Mouse (Mus musculus): ENCODE measurements around the gene Lsm10. TPM values are rescaled to one million over a fixed set of nuclear protein-coding genes. Genes with fewer than 3 reads are reported as not detected.
A peak's percentile ranks its signal among the peaks of the same experiment; 100 is the strongest.
"Not testable (repeated sequence)": the region's sequence is repeated elsewhere in the genome, so short reads cannot be mapped to it uniquely, and the experiment has no call there.

Gene Lsm10
- polyA plus RNA-seq, 1 experiment from 2014 or later, result 48.0 TPM

DNA sequence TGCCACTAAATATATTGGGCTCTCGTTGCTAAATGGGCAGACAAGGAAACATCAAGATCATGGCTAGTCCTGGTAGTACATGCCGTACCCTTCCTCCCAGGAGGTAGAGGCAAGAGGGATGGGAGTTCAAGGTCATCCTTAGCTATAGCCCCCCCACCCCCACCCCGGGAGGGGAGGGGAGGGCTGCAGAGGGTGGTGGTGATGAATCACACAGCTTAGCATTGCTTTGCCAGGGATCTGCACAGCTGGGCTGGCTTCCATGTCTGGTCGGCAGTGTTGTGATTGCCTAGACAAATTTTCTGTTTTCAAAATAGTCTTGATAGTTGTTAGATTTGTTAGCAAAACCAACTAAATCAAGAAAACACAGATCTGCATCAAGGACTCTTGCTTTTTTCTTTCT lies 17.2 kb upstream of the Lsm10 start:
- no peak overlapping the region for H3K27ac ChIP-seq
- no peaks in the 10 kb centered on the region for H3K9me3 ChIP-seq (replicated peaks)
- H3K27me3 ChIP-seq (ENCODE audit: low read depth, poor library complexity, severe bottlenecking), result no peaks in the 10 kb centered on the region
- no peaks in the 10 kb centered on the region; the same call in 1 of the 2 replicates for H3K4me1 ChIP-seq
- no peak for DNase-seq (ENCODE audit: low spot score)
- peaks cover 6% of the 10 kb centered on the region; the same call in 1 of the 2 replicates for H3K36me3 ChIP-seq
- 85% methylated on average over 4 of the region's 4 CpGs for WGBS
- no peak overlapping the region for H3K4me3 ChIP-seq

DNA sequence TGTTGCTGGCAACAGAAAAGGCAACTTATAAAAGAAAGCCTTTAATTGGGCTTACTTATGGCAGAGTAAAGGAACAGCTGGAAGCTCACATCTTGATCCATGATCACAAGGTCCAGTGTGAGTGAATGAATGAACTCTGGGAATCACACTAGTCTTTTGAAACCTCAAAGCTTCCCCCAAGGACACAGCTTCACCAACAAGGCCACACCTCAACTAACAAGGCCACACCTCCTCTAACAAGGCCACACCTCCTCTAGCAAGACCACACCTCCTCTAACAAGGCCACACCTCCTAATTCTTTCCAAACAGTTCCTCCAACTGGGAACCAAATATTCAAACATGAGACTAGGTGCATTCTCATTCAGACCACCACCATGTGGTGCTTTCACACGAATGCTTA lies 14.8 kb upstream of the Lsm10 start:
- Histone ChIP-seq H3K9me3 (replicated peaks) (no peaks in the 10 kb centered on the region), H3K27me3 (ENCODE audit: low read depth, poor library complexity, severe bottlenecking) (no peaks in the 10 kb centered on the region), H3K36me3 (peaks cover 6% of the 10 kb centered on the region; the same call in 1 of the 2 replicates), H3K4me3 (no peak overlapping the region), H3K4me1 (peaks cover 5% of the 10 kb centered on the region), H3K27ac (no peak overlapping the region)
- no peak for DNase-seq (ENCODE audit: low spot score)
- 86% methylated on average over 1 of the region's 1 CpGs for WGBS

DNA sequence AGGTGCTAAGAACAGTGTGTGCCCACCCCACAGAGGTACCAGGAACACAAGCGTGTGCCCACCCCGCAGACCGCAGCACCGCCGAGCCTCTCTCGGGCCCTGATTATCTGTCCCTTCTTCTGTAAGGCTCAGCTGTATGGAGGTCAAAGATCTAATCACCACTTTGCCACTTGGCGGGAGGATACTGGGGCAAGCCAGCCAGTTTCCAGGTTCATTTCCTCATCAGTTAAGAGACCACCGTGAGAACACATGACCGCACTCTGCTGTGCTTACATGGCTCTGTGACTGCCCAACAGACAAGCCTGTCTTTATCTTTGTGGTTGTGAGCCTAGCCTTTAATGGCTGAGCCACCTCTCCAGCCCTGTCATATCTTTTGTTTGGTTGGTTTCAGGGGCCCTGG lies 13.4 kb upstream of the Lsm10 start:
- Histone ChIP-seq H3K9me3 (replicated peaks) (no peaks in the 10 kb centered on the region), H3K27ac (no peak overlapping the region), H3K36me3 (peaks cover 6% of the 10 kb centered on the region; the same call in 1 of the 2 replicates), H3K4me3 (no peak overlapping the region), H3K4me1 (peaks cover 5% of the 10 kb centered on the region), H3K27me3 (ENCODE audit: low read depth, poor library complexity, severe bottlenecking) (no peaks in the 10 kb centered on the region)
- no peak for DNase-seq (ENCODE audit: low spot score)
- 93% methylated on average over 9 of the region's 9 CpGs for WGBS

DNA sequence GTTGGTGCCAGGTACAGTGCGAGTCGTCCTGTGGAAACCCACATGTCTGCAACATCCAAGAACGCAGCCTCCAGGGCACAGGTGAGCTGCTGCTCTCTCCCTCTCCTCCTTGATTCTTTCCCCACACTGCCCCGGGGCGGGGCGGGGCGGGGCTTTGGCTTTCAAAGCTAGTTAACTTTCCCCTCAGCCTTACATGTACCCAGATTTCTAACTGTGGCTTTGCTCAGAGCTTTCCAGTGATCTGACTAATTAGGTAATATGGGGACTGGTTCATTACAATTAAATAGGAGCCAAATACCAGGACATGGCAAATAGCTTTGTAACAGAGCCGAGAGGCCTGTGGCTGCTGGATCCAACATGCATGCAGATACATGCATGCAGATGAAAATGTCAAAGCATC lies 12.0 kb upstream of the Lsm10 start:
- Histone ChIP-seq H3K36me3 (peaks cover 6% of the 10 kb centered on the region; the same call in 1 of the 2 replicates), H3K27me3 (ENCODE audit: low read depth, poor library complexity, severe bottlenecking) (no peaks in the 10 kb centered on the region), H3K4me3 (no peak overlapping the region)

DNA sequence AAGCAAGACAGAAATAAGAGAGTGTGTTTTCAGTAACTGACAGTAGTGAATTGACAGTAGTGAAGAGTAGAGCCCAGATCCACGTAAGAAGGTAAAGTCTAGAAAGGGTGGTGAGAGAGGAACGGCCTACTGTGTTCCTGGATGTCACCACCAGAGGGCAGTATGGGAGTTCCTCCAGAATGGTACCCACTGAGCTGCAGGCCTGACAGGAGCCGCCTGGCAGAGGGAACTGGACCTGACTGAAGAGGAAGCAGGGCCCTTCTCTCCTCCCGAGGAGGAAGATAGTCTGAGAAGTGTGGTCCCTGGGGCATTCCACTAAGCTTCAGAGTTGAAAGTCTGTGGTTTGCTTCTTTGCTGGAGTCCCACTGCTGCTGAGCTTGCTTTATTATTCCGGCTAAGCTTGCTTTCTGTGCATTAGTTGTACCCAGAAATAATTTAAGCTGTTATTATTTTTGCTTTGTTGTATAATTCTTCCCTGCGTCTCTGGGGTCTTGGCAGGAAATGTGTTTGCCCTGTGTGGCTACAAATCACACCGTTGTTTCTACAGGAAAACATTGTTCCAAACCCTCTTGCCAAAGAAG lies 10.3 kb upstream of the Lsm10 start:
- H3K9me3 ChIP-seq (replicated peaks), result no peaks in the 10 kb centered on the region
- WGBS, result 35% methylated on average over 7 of the region's 7 CpGs
- H3K4me1 ChIP-seq, result peaks cover 14% of the 10 kb centered on the region
- H3K27me3 ChIP-seq (ENCODE audit: low read depth, poor library complexity, severe bottlenecking), result no peaks in the 10 kb centered on the region
- peaks cover 6% of the 10 kb centered on the region; the same call in 1 of the 2 replicates for H3K36me3 ChIP-seq
- H3K4me3 ChIP-seq, result no peak overlapping the region
- H3K27ac ChIP-seq, result no peak overlapping the region
- peak; percentile 88 for DNase-seq (ENCODE audit: low spot score)

More for the DNA sequence above, 12.0 kb upstream of the Lsm10 start:
- Histone ChIP-seq H3K9me3 (replicated peaks) (no peaks in the 10 kb centered on the region), H3K27ac (no peak overlapping the region), H3K4me1 (peaks cover 5% of the 10 kb centered on the region)
- DNase-seq (ENCODE audit: low spot score), result no peak
- WGBS, result 66% methylated on average over 8 of the region's 8 CpGs

DNA sequence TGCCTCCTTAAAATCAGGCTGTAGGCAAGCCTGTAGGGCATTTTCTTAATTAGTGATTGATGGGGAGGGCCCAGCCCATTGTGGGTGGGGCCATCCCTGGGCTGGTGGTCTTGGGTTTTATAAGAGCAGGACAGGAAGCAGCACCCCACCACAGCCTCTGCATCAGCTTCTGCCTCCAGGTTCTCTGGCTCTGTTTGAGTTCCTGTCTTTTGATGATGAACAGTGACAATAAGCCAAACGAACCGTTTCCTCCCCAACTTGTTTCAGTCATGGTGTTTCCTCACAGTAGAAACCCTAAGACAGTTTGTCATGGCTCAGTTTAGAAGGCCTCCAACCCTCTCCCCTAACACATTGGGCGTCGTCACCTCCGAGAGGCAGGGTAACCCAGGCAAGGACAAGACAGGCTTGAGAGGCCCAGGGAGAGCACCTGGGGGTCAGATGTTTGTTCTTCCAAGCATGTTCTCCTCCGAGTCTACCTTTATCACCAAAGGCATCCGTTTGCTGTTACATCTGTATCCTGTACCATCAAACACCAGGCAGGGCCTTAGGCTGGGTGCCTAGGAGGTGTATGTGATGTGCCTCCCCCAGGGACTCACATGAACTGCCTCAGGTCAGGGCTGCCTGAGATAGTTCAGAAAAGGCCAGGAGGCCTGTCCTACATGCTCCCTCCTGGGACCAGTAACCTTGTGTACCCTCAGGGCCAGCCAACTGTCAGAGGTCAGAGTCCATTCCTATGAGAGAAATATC lies 6.1 kb upstream of the Lsm10 start:
- Histone ChIP-seq H3K4me1 (peaks cover 14% of the 10 kb centered on the region), H3K9me3 (replicated peaks) (no peaks in the 10 kb centered on the region), H3K36me3 (no peaks in the 10 kb centered on the region; the same call in 1 of the 2 replicates), H3K27me3 (ENCODE audit: low read depth, poor library complexity, severe bottlenecking) (no peaks in the 10 kb centered on the region), H3K4me3 (no peak overlapping the region), H3K27ac (peak overlapping the region; percentile 26; the same call in 1 of the 2 replicates)
- DNase-seq (ENCODE audit: low spot score), result no peak
- 71% methylated on average over 7 of the region's 7 CpGs for WGBS

DNA sequence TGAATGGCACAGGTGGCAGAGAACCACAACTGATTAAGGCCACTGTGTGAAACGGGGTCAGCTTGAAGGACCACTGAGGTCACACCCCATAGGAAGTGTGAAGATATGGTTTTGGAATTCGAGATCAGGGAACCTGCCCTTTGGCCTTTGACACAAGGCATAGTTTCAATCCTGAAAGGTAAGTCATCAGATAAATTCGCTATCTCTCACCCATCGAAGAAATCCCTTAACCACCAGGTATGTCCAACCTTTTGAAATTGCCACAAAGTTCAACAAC lies 5.6 kb upstream of the Lsm10 start:
- H3K4me3 ChIP-seq, result no peak overlapping the region
- 83% methylated on average over 4 of the region's 4 CpGs for WGBS
- no peak for DNase-seq (ENCODE audit: low spot score)
- H3K9me3 ChIP-seq (replicated peaks), result no peaks in the 10 kb centered on the region
- peak overlapping the region; percentile 26; the same call in 1 of the 2 replicates for H3K27ac ChIP-seq
- no peaks in the 10 kb centered on the region; the same call in 1 of the 2 replicates for H3K36me3 ChIP-seq
- peaks cover 14% of the 10 kb centered on the region for H3K4me1 ChIP-seq
- H3K27me3 ChIP-seq (ENCODE audit: low read depth, poor library complexity, severe bottlenecking), result no peaks in the 10 kb centered on the region

DNA sequence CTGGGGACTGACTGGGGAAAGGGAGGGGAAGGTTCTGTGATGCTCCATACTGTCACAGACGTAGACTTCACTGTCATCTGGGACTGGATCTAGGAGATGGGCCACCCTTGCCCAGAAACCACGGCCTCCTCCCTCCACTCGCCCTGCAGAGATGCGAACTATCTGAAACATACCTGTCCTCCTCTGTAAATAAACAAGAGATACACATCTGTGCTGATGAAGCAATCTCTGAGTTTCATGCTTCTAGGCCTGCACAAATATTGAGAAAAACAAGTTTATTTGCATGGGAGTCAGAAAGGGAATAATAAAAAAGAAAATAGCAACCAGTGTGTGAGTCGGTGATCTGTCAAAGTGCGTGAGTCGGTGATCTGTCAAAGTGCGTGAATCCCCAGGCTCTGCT lies 4.5 kb upstream of the Lsm10 start:
- 83% methylated on average over 8 of the region's 8 CpGs for WGBS
- DNase-seq (ENCODE audit: low spot score), result no peak
- H3K4me1 ChIP-seq, result peaks cover 11% of the 10 kb centered on the region
- H3K27me3 ChIP-seq (ENCODE audit: low read depth, poor library complexity, severe bottlenecking), result no peaks in the 10 kb centered on the region
- H3K27ac ChIP-seq, result no peak overlapping the region
- no peaks in the 10 kb centered on the region; the same call in 1 of the 2 replicates for H3K36me3 ChIP-seq
- H3K9me3 ChIP-seq (replicated peaks), result no peaks in the 10 kb centered on the region
- no peak overlapping the region for H3K4me3 ChIP-seq

DNA sequence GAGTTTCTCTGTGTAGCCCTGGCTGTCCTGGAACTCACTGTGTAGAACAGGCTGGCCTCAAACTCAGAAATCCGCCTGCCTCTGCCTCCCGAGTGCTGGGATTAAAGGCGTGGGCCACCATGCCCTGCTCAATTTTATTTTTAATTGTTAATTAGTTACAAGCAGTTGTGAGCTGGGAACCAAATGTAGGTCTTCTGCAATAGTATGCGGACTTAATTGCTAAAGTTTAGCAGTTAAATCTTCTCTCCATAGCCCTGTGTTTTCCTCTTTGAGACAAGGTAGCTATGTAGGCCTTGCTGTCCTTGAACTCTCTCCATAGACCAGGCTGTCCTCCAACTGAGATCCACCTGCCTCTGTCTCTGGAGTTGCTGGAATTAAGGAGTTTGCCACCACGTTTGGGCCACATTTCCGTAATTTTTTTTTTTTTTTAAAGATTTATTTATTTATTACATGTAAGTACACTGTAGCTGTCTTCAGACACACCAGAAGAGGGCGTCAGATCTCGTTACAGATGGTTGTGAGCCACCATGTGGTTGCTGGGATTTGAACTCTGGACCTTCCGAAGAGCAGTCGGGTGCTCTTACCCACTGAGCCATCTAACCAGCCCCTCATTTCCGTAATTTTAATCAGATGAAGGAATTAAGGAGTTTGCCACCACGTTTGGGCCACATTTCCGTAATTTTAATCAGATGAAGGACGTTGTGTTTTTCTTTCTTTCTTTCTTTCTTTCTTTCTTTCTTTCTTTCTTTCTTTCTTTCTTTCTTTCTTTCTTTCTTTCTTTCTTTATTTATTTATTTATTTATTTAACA lies 597 bp upstream of the Lsm10 start:
- peaks cover 14% of the 10 kb centered on the region for H3K4me1 ChIP-seq
- H3K27me3 ChIP-seq (ENCODE audit: low read depth, poor library complexity, severe bottlenecking); H3K9me3 ChIP-seq (replicated peaks); DNase-seq (ENCODE audit: low spot score): not testable (repeated sequence)
- peak overlapping the region; percentile 64 for H3K4me3 ChIP-seq
- H3K36me3 ChIP-seq, result peaks cover 23% of the 10 kb centered on the region
- peak overlapping the region; percentile 87; the same call in 1 of the 2 replicates for H3K27ac ChIP-seq
- WGBS, result 59% methylated on average over 14 of the region's 14 CpGs

DNA sequence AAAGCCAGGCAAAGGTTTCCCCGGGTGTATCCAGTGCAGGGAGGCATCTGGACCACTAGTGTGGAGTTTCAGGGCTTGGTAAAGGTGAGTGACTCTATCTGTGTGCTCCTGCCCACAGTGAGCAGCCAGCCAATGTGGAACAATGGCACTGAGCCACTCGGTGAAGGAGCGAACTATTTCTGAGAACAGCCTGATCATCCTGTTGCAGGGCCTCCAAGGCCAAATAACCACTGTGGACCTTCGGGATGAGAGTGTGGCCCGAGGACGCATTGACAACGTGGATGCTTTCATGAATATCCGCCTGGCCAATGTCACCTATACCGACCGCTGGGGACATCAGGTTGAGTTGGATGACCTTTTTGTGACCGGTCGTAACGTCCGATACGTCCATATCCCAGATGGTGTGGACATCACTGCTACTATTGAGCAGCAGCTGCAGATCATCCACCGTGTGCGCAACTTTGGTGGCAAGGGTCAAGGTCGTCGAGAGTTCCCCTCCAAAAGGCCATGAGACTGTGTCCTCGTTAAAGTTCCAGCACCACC lies 1.4 kb downstream of the Lsm10 start:
- Histone ChIP-seq H3K4me1 (peaks cover 20% of the 10 kb centered on the region), H3K9me3 (replicated peaks) (no peaks in the 10 kb centered on the region), H3K4me3 (peak overlapping the region; percentile 64; the same call in 1 of the 2 replicates), H3K36me3 (peaks cover 23% of the 10 kb centered on the region), H3K27ac (no peak overlapping the region), H3K27me3 (ENCODE audit: low read depth, poor library complexity, severe bottlenecking) (no peaks in the 10 kb centered on the region)
- WGBS, result 94% methylated on average over 20 of the region's 20 CpGs
- DNase-seq (ENCODE audit: low spot score), result no peak

DNA sequence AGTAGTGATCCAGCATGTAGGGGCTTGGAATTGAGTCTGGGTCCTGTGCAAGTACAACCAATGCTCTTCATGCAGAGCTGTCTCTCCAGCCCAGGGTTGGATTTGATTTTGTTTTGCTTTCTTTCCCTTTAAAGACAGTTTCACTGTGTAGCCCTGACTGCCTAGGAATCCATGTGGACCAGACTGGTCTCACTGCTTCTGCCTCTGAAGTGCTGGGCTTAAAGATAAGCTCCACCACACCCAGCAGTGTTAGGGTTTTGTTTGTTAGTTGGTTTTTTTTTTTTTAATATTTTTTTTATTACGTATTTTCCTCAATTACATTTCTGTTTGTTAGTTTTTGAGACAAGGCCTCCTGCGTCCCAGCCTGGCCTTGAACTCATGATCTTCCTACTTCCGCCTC lies 2.9 kb downstream of the Lsm10 start:
- no peaks in the 10 kb centered on the region for H3K9me3 ChIP-seq (replicated peaks)
- DNase-seq (ENCODE audit: low spot score), result no peak
- peaks cover 33% of the 10 kb centered on the region for H3K4me1 ChIP-seq
- peaks cover 23% of the 10 kb centered on the region for H3K36me3 ChIP-seq
- 92% methylated on average over 3 of the region's 3 CpGs for WGBS
- H3K27ac ChIP-seq, result no peak overlapping the region
- no peak overlapping the region for H3K4me3 ChIP-seq
- H3K27me3 ChIP-seq (ENCODE audit: low read depth, poor library complexity, severe bottlenecking), result no peaks in the 10 kb centered on the region

DNA sequence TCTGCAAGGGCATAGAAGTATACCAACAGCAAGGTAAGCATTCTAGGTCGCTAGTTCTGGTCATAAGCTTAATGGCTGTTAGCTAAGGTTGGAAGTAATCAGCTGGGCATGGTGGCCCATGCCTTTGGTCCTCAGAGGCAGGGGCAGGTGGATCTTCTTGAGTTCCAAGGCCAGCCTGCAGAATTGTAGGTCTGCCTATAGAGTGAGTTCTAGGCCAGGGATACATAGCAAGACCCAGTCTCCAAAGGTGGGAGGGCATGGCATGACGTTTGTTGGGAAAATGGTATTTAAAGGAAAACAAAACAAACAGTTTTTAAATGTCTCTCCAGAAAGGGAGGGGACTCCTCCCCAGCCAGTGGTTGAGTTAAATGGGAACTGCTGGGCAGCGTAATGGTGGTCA lies 4.3 kb downstream of the Lsm10 start:
- WGBS, result 83% methylated on average over 3 of the region's 3 CpGs
- H3K36me3 ChIP-seq, result peaks cover 23% of the 10 kb centered on the region
- no peak overlapping the region for H3K4me3 ChIP-seq
- H3K9me3 ChIP-seq (replicated peaks), result no peaks in the 10 kb centered on the region
- DNase-seq (ENCODE audit: low spot score), result no peak
- peaks cover 47% of the 10 kb centered on the region for H3K4me1 ChIP-seq
- no peak overlapping the region for H3K27ac ChIP-seq
- 0 out of 2 replicates have a peak, but pooled peaks cover 9% of the 10 kb centered on the region for H3K27me3 ChIP-seq (ENCODE audit: low read depth, poor library complexity, severe bottlenecking)

Data from limb, embryonic 10.5 days (tissue).